Mouse (Mus musculus): Measurements from ENCODE around the gene Ttc16.

DNA sequence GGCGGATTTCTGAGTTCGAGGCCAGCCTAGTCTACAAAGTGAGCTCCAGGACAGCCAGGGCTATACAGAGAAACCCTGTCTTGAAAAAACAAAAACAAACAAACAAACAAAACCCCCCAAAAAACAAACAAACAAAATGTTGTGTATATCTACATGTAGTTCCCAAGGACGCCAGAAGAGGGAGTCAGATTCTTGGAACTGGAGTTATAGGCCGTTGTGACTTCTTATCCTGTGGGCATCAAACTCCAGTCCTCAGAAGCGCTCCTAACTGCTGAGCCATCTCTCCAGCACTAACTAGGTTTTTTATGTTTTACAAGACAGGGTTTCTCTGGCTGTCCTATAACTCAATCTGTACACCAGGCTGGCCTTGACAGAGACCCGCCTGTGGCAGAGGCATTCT is 11.7 kb upstream of the Ttc16 start:
- no peak for TF ChIP-seq E2F4 (IDR thresholded peaks at IDR 0.05; ENCODE audit: insufficient read depth)
- no peak for TF ChIP-seq POLR2A (IDR thresholded peaks at IDR 0.05; ENCODE audit: insufficient read length, low read depth)
- TF ChIP-seq USF1 (IDR thresholded peaks at IDR 0.05; ENCODE audit: low read depth), result no peak
- TF ChIP-seq TCF12 (IDR thresholded peaks at IDR 0.05; ENCODE audit: insufficient read depth, poor library complexity, severe bottlenecking), result no peak
- TF ChIP-seq MAX (IDR thresholded peaks at IDR 0.05; ENCODE audit: low read depth), result no peak
- no peak for TF ChIP-seq POLR2AphosphoS2 (IDR thresholded peaks at IDR 0.05; ENCODE audit: insufficient read length, low read depth)
- no peak for TF ChIP-seq MYOG (IDR thresholded peaks at IDR 0.05; ENCODE audit: control insufficient read depth in 1 of 3, insufficient read depth in 1 of 3, insufficient read length in 2 of 3, low read depth in 2 of 3)
- TF ChIP-seq CEBPB (IDR thresholded peaks at IDR 0.05; ENCODE audit: insufficient read depth, poor library complexity, severe bottlenecking), result no peak
- TF ChIP-seq MYOD1 (IDR thresholded peaks at IDR 0.05; ENCODE audit: control insufficient read depth in 1 of 3, insufficient read length in 2 of 3, low read depth in 2 of 3), result no peak
- TF ChIP-seq TCF3 (IDR thresholded peaks at IDR 0.05; ENCODE audit: insufficient read length, low read depth), result no peak
